Mouse (Mus musculus) retina, embryonic 14.5 days (tissue): ENCODE data around the gene Znrd1.
"Not testable (repeated sequence)": the region's sequence is repeated elsewhere in the genome, so short reads cannot be mapped to it uniquely, and the experiment has no call there.

Experiments used
- DNase-seq: peaks from one replicate; pipeline ENCODE4 v3.0.0-alpha.2; 2015; ENCODE audit warnings: low spot score

Znrd1 gene

GRCm38 (mm10) chr17:36957999-36958743 is at the start of gene Znrd1, which contains the start of gene Znrd1as:
TSS of gene Znrd1 (minus strand) at chr17:36958559.
TSS of gene Znrd1as (plus strand) at chr17:36958592.
- peak; percentile 99 for DNase-seq

GRCm38 (mm10) chr17:37003366-37003765 is 45.0 kb upstream of the Znrd1 start:
- DNase-seq: no peak

- DNase-seq: peak; percentile 71
Measured at GRCm38 (mm10) chr17:37002364-37003330, 44.3 kb upstream of the Znrd1 start.

GRCm38 (mm10) chr17:37000863-37001262 is 42.5 kb upstream of the Znrd1 start, which contains the start of gene Zfp57:
TSS of gene Zfp57 (plus strand) at chr17:37001163.
- DNase-seq: no peak

GRCm38 (mm10) chr17:36998477-36998876 is 40.1 kb upstream of the Znrd1 start:
- no peak for DNase-seq

GRCm38 (mm10) chr17:36997033-36997735 is 38.8 kb upstream of the Znrd1 start:
- peak; percentile 95 for DNase-seq

- no peak for DNase-seq
Measured at GRCm38 (mm10) chr17:36995448-36995847, 37.1 kb upstream of the Znrd1 start.

GRCm38 (mm10) chr17:36994528-36994927 is 36.2 kb upstream of the Znrd1 start:
- DNase-seq: no peak

- DNase-seq: no peak
Measured at GRCm38 (mm10) chr17:36993770-36994325, 35.5 kb upstream of the Znrd1 start.

- DNase-seq: no peak
Measured at GRCm38 (mm10) chr17:36992336-36993104, 34.2 kb upstream of the Znrd1 start.

GRCm38 (mm10) chr17:36990630-36991029 is 32.3 kb upstream of the Znrd1 start:
- DNase-seq: not testable (repeated sequence)

- DNase-seq: no peak
Measured at GRCm38 (mm10) chr17:36989437-36989836, 31.1 kb upstream of the Znrd1 start, which contains the start of gene H2-M5. TSS of gene H2-M5 (minus strand) at chr17:36989537.

GRCm38 (mm10) chr17:36988475-36988874 is 30.1 kb upstream of the Znrd1 start:
- DNase-seq: no peak

- DNase-seq: no peak
Measured at GRCm38 (mm10) chr17:36982253-36983155, 24.1 kb upstream of the Znrd1 start.

GRCm38 (mm10) chr17:36981845-36982244 is 23.5 kb upstream of the Znrd1 start:
- DNase-seq: no peak

GRCm38 (mm10) chr17:36981221-36981813 is 23.0 kb upstream of the Znrd1 start, which contains the start of gene 2410137M14Rik:
TSS of gene 2410137M14Rik (minus strand) at chr17:36981237.
- DNase-seq: no peak

GRCm38 (mm10) chr17:36973271-36973787 is 15.0 kb upstream of the Znrd1 start:
- DNase-seq: no peak

GRCm38 (mm10) chr17:36972791-36973190 is 14.4 kb upstream of the Znrd1 start:
- DNase-seq: no peak
